Mouse (Mus musculus) liver, postnatal 0 days (tissue): Measurements from ENCODE around the gene Rab11fip3.

Experiments used
- CTCF ChIP-seq: sonication (generic); IDR thresholded peaks from 2 replicates; pipeline ENCODE4 v1.5.1; 2016; ENCODE audit warnings: antibody characterized with exemption, low read depth
- EP300 ChIP-seq: IDR thresholded peaks from 2 replicates; pipeline ENCODE4 v1.6.1; 2016; ENCODE audit warnings: antibody characterized with exemption, low read depth, mild to moderate bottlenecking

DNA sequence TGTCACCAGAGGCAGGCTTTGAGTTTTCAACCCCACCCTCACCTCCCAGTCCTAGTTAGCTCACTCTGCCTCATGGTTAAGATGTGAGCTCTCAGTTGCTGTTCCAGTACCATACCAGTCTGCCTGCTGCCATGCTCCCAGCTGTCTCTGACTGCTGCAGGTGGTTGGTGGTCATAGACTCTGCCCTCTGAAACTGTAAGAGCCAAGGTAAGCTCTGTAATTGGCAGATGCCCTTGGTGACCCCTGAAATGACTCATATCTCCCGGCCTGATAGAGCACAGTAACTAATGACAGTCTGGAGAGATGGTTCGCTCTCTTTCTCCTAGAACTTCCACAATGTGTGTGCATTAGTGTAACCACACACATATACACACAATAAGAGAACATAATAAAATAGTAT lies 65.5 kb downstream of the Rab11fip3 start:
- TF ChIP-seq CTCF: no peak
- no peak for TF ChIP-seq EP300
